9 mouse cellular contexts compared by ENCODE assay signal in genomic region chr9:83706071-83706470, GRCm38 (mm10).
"Had no signal": no experiment of that assay in that cellular context is flagged by ENCODE, and none has a peak within 500 bp of the region (broad histone marks: within the 10 kb centered on the region; RNA-seq: fewer than 3 reads in every experiment).

No protein-coding gene starts in this region.

- DNase-seq: lung, adult 18-20 months; lung, embryonic 14.5 days; lung, postnatal 10 days; lung, postnatal 4 days; midbrain, embryonic 14.5 days; right cerebral cortex, postnatal 14 days; thymus, adult 2 months; thymus, postnatal 25 days; thymus, postnatal 4 days had no signal
